Mouse (Mus musculus) forebrain, embryonic 10.5 days (tissue): Measurements from ENCODE around the gene Arf4. TPM values are rescaled to one million over a fixed set of nuclear protein-coding genes. Genes with fewer than 3 reads are reported as not detected.

Experiments used
- DNase-seq: peaks from one replicate; pipeline ENCODE4 v3.0.0-alpha.2; 2017; ENCODE audit warnings: low spot score; ENCODE audit errors: extremely low spot score
- H3K27ac ChIP-seq: fragments of 300-500 bp; sonication (generic); 2 replicates; pipeline ENCODE4 v1.5.1; 2016; ENCODE audit warnings: mild to moderate bottlenecking
- H3K27me3 ChIP-seq: fragments of 300-500 bp; sonication (generic); 2 replicates; pipeline ENCODE4 v1.6.1; 2016; ENCODE audit warnings: mild to moderate bottlenecking; ENCODE audit not compliant: poor library complexity, severe bottlenecking
- H3K36me3 ChIP-seq: fragments of 300-500 bp; sonication (generic); replicated peaks from 2 replicates; pipeline ENCODE4 v1.6.1; 2016; ENCODE audit warnings: mild to moderate bottlenecking, moderate library complexity
- H3K4me1 ChIP-seq: fragments of 300-500 bp; sonication (generic); 2 replicates; pipeline ENCODE4 v1.6.1; 2016
- H3K4me3 ChIP-seq: fragments of 300-500 bp; sonication (generic); 2 replicates; pipeline ENCODE4 v1.5.1; 2016; ENCODE audit warnings: mild to moderate bottlenecking, moderate library complexity
- H3K9me3 ChIP-seq: fragments of 300-500 bp; sonication (generic); 2 replicates; pipeline ENCODE4 v1.6.1; 2016; ENCODE audit warnings: mild to moderate bottlenecking, moderate library complexity
- WGBS: fragments of 180-500 bp; shearing (Covaris S2); methylation state at CpG from one replicate; pipeline ENCODE4 v1.1.7; 2016; 5-methylcytosine and 5-hydroxymethylcytosine counted together
- polyA plus RNA-seq: library from polyadenylated mRNA; unstranded; fragments of >200 nt; fragmentation: Nextera tagmentation; extraction: Ambion mirVana; gene quantifications from 2 replicates; pipeline ENCODE4 v1.2.1, GENCODE M21; 2016

The Arf4 gene
- 472 and 487 TPM in 2 replicates for polyA plus RNA-seq

DNA sequence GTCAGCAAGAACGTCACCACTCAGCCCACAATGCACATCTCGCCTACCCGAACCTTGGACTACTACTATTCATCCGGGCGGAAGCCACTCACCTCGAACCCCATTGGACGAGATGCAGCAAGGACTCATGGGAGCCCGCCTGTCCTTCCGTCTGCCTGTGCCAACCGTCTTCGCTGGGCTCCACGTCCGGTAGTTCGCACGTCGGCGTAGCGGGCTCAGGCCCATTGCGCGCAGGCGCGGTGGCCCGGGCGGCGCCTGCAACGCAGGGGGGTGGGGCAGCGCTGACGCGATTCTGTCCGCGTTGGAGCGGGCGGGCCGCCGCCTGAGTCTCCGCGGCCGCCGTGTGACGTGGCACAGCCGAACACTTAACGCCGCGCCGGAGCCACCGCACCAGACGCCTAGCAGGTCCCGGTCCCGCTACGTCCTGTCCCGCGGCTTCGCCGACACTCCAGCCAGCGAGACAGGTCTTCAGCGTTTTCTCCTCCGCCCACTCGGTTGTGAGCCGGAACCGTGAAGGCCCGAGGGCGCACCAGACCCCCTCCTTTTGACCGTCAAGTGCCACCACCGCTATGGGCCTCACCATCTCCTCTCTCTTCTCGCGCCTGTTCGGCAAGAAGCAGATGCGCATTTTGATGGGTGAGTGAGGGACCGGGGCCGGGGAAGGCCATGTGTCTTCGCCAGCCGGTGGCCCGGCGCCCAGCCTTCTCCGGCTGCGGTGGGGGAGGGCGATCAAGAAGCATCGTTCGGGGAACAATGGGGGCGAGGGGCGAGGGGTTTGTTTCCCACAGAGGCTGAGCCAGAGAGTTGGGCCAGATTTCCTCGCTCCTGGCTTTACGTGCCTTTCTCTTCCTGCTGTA, at the start of gene Arf4:
Gene Arf4, plus strand, starts transcription at position 224 of the 857 bp plus-strand sequence.
- H3K4me1 ChIP-seq: peaks cover 21% of the 10 kb centered on the region
- peaks cover 7% of the 10 kb centered on the region for H3K36me3 ChIP-seq
- DNase-seq: peak; percentile 94
- H3K27ac ChIP-seq: peak within 1 kb of the TSS; percentile 91
- no peaks in the 10 kb centered on the region for H3K27me3 ChIP-seq
- under 1% methylated on average over 83 of the region's 83 CpGs for WGBS
- H3K4me3 ChIP-seq: peak within 1 kb of the TSS; percentile 97
- H3K9me3 ChIP-seq: no peaks in the 10 kb centered on the region

- no peaks in the 10 kb centered on the region for H3K4me1 ChIP-seq
- H3K4me3 ChIP-seq: no peak overlapping the region
- no peak for DNase-seq
- H3K36me3 ChIP-seq: peaks cover 43% of the 10 kb centered on the region
- H3K9me3 ChIP-seq: no peaks in the 10 kb centered on the region
- no peak overlapping the region for H3K27ac ChIP-seq
- no peaks in the 10 kb centered on the region for H3K27me3 ChIP-seq
Observed at GRCm38 (mm10) chr14:26591353-26591752, 46.5 kb upstream of the Arf4 start.

DNA sequence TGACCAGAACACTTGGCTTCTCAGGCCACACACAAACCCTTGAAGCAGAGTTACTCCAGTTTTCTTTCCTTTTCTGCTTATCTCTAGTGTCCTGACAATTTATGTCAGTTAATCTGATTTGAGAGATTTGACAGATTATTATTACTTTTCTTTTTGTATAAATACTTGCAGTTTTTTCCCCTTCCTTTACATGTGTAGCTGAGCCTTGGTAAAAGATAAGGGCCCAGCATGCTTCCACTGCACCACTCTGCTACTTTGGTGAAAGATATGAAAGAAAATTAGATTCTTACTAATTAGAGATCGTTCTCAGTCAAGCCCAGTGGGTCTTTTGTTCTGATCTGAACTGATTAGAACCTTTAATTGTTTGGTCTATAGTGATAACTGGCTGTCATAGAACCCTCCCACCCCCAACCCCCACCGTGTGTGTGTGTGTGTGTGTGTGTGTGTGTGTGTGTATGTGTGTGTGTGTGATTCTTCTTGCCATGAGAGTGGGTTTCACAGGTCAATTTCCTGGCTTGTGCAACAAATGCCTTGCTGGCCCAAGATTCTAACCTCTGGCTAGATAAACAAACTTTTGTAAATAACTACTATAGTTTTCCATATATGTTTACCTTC, 44.5 kb upstream of the Arf4 start:
- peaks cover 59% of the 10 kb centered on the region for H3K36me3 ChIP-seq
- no peak overlapping the region for H3K4me3 ChIP-seq
- WGBS: 92% methylated on average over 2 of the region's 2 CpGs
- H3K27me3 ChIP-seq: no peaks in the 10 kb centered on the region
- no peaks in the 10 kb centered on the region for H3K4me1 ChIP-seq
- H3K9me3 ChIP-seq: no peaks in the 10 kb centered on the region
- DNase-seq: no peak
- H3K27ac ChIP-seq: no peak overlapping the region

DNA sequence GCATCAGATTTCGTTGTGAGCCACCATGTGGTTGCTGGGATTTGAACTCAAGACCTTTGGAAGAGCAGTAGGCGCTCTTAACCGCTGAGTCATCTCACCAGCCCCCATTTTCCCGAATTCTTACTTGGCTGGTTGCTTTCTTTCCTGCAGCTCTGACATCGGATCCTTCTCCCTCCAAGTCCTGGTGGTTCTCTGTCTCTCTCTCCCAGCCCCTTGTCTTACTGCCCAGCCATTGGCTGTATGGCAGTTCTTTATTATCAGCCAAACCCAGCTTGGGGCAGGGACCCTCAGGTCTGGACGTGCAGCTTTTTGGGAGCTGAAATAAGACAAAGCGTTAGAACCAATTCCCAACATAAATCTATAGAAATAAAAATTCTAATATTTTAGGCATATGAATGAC, 42.7 kb upstream of the Arf4 start:
- H3K27ac ChIP-seq: no peak overlapping the region
- peaks cover 77% of the 10 kb centered on the region for H3K36me3 ChIP-seq
- WGBS: 92% methylated on average over 7 of the region's 7 CpGs
- no peak overlapping the region for H3K4me3 ChIP-seq
- H3K9me3 ChIP-seq: no peaks in the 10 kb centered on the region
- no peaks in the 10 kb centered on the region for H3K4me1 ChIP-seq
- H3K27me3 ChIP-seq: no peaks in the 10 kb centered on the region
- DNase-seq: no peak

- Histone ChIP-seq H3K27ac (no peak overlapping the region), H3K4me3 (no peak overlapping the region), H3K36me3 (peaks cover 78% of the 10 kb centered on the region), H3K9me3 (no peaks in the 10 kb centered on the region), H3K4me1 (no peaks in the 10 kb centered on the region), H3K27me3 (no peaks in the 10 kb centered on the region)
- 92% methylated on average over 5 of the region's 5 CpGs for WGBS
- DNase-seq: no peak
Observed at GRCm38 (mm10) chr14:26595695-26596365, 42.0 kb upstream of the Arf4 start.

DNA sequence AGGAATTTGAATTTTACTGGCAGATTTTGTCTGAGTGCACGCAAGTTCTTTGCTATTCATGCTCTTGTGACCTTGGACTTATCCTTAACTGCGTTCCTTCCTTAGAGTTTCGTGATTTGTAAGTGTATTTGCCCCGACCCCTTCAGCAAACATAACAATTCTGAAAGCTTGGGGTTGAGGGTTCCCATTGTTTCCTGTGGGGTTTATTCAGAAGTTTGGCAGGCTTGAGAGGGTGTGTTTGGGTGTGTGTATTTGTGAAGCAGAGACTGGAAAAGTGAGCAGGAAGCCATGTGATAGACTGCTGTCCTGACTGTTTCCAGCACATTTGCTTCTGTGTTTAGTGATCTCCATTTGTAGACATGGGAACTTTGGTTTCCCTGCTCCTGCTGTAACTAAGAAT, 32.5 kb upstream of the Arf4 start:
- Histone ChIP-seq H3K27me3 (no peaks in the 10 kb centered on the region), H3K36me3 (peaks cover 93% of the 10 kb centered on the region), H3K27ac (no peak overlapping the region), H3K9me3 (no peaks in the 10 kb centered on the region), H3K4me3 (no peak overlapping the region), H3K4me1 (no peaks in the 10 kb centered on the region)
- 97% methylated on average over 4 of the region's 4 CpGs for WGBS
- DNase-seq: no peak

- H3K4me1 ChIP-seq: no peaks in the 10 kb centered on the region
- no peaks in the 10 kb centered on the region for H3K9me3 ChIP-seq
- no peak overlapping the region for H3K27ac ChIP-seq
- 89% methylated on average over 1 of the region's 1 CpGs for WGBS
- no peak for DNase-seq
- peaks cover 98% of the 10 kb centered on the region for H3K36me3 ChIP-seq
- H3K4me3 ChIP-seq: no peak overlapping the region
- H3K27me3 ChIP-seq: no peaks in the 10 kb centered on the region
Observed at GRCm38 (mm10) chr14:26609674-26610073, 28.2 kb upstream of the Arf4 start.

- Histone ChIP-seq H3K36me3 (peaks cover 98% of the 10 kb centered on the region), H3K27me3 (no peaks in the 10 kb centered on the region), H3K4me3 (no peak overlapping the region), H3K4me1 (no peaks in the 10 kb centered on the region), H3K9me3 (no peaks in the 10 kb centered on the region), H3K27ac (no peak overlapping the region)
- WGBS: 94% methylated on average over 4 of the region's 4 CpGs
- DNase-seq: no peak
Observed at GRCm38 (mm10) chr14:26610689-26611088, 27.2 kb upstream of the Arf4 start.

DNA sequence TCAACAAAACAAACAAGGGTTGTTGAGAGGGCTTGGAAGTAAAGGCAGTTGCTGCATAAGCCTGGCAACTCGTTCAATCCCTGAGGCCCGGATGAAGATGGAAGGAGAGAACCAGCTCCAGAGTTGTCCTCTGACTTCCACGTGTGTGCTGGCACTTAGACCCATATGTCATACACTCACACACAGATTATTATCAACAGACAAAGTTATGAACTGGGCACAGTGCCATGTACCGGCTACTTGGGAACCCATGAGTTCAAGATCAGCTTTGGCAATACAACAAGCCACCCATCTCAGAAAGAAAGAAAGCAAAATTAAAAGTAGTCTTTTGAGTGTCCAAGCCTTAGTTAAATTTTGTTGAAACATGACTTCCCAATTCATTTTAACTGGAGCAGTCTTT, 12.6 kb upstream of the Arf4 start:
- DNase-seq: no peak
- H3K9me3 ChIP-seq: no peaks in the 10 kb centered on the region
- WGBS: 96% methylated on average over 4 of the region's 4 CpGs
- no peaks in the 10 kb centered on the region for H3K27me3 ChIP-seq
- H3K4me3 ChIP-seq: no peak overlapping the region
- H3K27ac ChIP-seq: no peak overlapping the region
- peaks cover 98% of the 10 kb centered on the region for H3K36me3 ChIP-seq
- H3K4me1 ChIP-seq: no peaks in the 10 kb centered on the region

DNA sequence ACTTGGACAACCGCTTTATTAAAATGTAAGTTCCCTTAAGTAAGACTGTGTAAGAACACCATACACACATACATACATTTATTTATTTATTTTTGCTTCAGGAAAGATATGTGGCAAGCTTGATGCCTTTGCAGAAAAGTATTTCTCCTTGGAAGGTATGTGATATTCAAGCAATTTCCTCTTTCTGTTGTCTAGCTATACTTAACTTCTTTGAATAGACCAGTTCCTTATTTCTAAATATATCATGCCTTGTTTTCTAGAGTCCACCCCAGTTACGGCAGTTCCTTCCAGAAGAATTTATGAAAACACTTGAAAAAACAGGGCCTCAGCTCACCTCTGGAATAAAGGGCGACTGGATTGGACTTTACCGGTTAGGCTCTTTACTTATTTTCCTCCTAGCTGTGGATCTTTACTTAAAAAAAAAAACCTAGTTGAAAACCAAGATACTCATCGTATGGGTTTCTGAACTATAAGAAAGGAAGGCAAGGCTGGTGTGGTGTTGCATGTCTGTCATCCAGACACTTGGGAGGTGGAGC, 11.2 kb upstream of the Arf4 start:
- Histone ChIP-seq H3K27ac (no peak overlapping the region), H3K4me1 (no peaks in the 10 kb centered on the region), H3K27me3 (no peaks in the 10 kb centered on the region), H3K4me3 (no peak overlapping the region), H3K36me3 (peaks cover 98% of the 10 kb centered on the region), H3K9me3 (no peaks in the 10 kb centered on the region)
- DNase-seq: no peak
- 94% methylated on average over 5 of the region's 5 CpGs for WGBS

GRCm38 (mm10) chr14:26637025-26637850, 636 bp upstream of the Arf4 start:
- H3K27ac ChIP-seq: peak overlapping the region; percentile 91
- WGBS: 37% methylated on average over 17 of the region's 17 CpGs
- H3K27me3 ChIP-seq: no peaks in the 10 kb centered on the region

DNA sequence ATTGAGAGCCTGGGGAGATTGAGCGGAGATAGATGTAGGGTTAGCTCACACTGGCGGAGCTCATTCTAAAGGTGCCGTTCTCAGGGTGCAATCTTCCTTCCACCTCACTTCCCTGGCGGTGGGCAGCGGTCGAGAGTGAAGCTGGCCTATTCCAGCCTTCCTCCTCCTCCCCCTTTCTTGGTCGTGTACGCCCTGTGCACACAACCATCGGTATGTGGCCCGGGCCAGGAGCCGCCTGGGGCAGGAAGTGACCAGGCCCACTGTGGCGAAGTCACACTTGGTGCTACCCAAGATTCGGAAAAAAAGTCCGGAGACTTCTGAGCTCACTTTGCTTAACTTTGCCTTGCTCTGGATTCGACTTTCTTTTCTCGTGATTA, 822 bp downstream of the Arf4 start:
- Histone ChIP-seq H3K27me3 (no peaks in the 10 kb centered on the region), H3K9me3 (no peaks in the 10 kb centered on the region), H3K4me1 (peaks cover 21% of the 10 kb centered on the region), H3K27ac (peak overlapping the region; percentile 91), H3K4me3 (peak overlapping the region; percentile 97), H3K36me3 (peaks cover 7% of the 10 kb centered on the region)
- WGBS: under 1% methylated on average over 16 of the region's 16 CpGs
- peak; percentile 64 for DNase-seq

More at GRCm38 (mm10) chr14:26637025-26637850, 636 bp upstream of the Arf4 start:
- Histone ChIP-seq H3K4me3 (peak overlapping the region; percentile 97), H3K9me3 (no peaks in the 10 kb centered on the region), H3K36me3 (peaks cover 12% of the 10 kb centered on the region), H3K4me1 (peaks cover 21% of the 10 kb centered on the region)
- DNase-seq: no peak
